8 mouse cellular contexts compared by ENCODE assay signal in the genomic region with DNA sequence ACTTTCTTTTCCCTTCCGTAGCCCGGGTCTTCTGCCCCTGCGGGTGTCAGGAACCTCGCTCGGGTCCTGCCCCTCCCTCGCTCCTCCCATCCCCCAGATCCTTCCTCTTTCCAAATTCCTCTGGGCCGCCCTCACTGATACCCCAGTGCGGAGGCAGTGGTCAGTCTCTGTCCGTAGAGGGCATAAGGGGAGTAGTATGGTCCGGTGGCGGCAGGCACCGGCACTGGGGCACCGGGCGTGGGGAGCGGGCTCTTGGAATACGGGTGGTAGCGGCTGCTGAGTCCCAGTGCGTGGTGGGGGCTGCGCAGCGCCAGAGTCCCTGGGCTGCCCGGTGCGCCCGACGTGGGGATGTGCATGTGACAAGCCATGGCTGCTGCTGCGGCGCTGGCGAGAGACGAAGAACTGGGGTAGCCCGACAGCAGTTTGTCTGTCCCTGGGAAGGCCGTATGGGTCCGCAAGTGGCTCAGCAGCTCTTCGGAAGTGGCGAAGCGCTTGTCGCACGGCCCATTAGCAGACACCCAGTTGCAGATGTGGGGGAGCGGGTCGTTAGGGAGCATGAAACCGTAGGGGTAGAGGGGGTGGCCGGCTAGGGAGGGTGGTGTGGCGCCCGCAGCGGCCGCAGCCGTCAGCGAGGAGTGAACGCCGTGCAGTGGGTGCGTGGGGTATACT. TPM values are rescaled to one million over a fixed set of nuclear protein-coding genes. Genes with fewer than 3 reads are reported as not detected.
DNase-seq lines count a peak whose midpoint lies in the region; ATAC-seq and TF ChIP-seq lines count a peak whose summit lies in the region.

No protein-coding gene starts in this region.

- peak overlapping the region; percentile 88 for H3K27ac ChIP-seq in heart, embryonic 10.5 days
- H3K27ac ChIP-seq in kidney, embryonic 14.5 days (ENCODE audit: low read depth, low read length) = peak overlapping the region; percentile 98
- peak overlapping the region; percentile 98 for H3K27ac ChIP-seq in lung, postnatal 0 days (ENCODE audit: low read length)
- H3K27ac ChIP-seq in stomach, embryonic 14.5 days (ENCODE audit: low read length) = peak overlapping the region; percentile 100

- no peak for TF ChIP-seq EP300 in lung, postnatal 0 days (IDR thresholded peaks at IDR 0.05)

- peaks cover 10% of the 10 kb centered on the region; the same call in 1 of the 2 replicates for H3K36me3 ChIP-seq in heart, embryonic 10.5 days
- H3K36me3 ChIP-seq in kidney, embryonic 14.5 days (ENCODE audit: control insufficient read depth, insufficient read depth, low read length) = peaks cover 28% of the 10 kb centered on the region
- H3K36me3 ChIP-seq in lung, postnatal 0 days (ENCODE audit: insufficient read depth, low read length) = no peaks in the 10 kb centered on the region
- H3K36me3 ChIP-seq in stomach, embryonic 14.5 days (ENCODE audit: control insufficient read depth, insufficient read depth, low read length) = peaks cover 20% of the 10 kb centered on the region

- H3K9me3 ChIP-seq in heart, embryonic 10.5 days = no peaks in the 10 kb centered on the region
- no peaks in the 10 kb centered on the region for H3K9me3 ChIP-seq in kidney, embryonic 14.5 days (ENCODE audit: control insufficient read depth, low read length)
- no peaks in the 10 kb centered on the region for H3K9me3 ChIP-seq in lung, postnatal 0 days (ENCODE audit: low read length)
- H3K9me3 ChIP-seq in stomach, embryonic 14.5 days (ENCODE audit: control insufficient read depth, low read depth, low read length) = no peaks in the 10 kb centered on the region

- TF ChIP-seq CTCF in lung, postnatal 0 days (IDR thresholded peaks at IDR 0.05) = 0 out of 2 replicates have a peak, but pooled peaks have one; percentile 12

- 1% methylated on average over 49 of the region's 49 CpGs for WGBS in heart, embryonic 10.5 days
- WGBS in kidney, embryonic 14.5 days = under 1% methylated on average over 49 of the region's 49 CpGs
- WGBS in lung, postnatal 0 days = 4% methylated on average over 48 of the region's 49 CpGs
- WGBS in stomach, embryonic 14.5 days = 3% methylated on average over 49 of the region's 49 CpGs

- peak overlapping the region; percentile 75 for H3K4me2 ChIP-seq in kidney, embryonic 14.5 days (replicated peaks; ENCODE audit: low read depth, low read length)
- peak overlapping the region; percentile 88 for H3K4me2 ChIP-seq in lung, postnatal 0 days (replicated peaks; ENCODE audit: low read depth, low read length)
- peak overlapping the region; percentile 91 for H3K4me2 ChIP-seq in stomach, embryonic 14.5 days (replicated peaks; ENCODE audit: low read depth, low read length)

- H3K27me3 ChIP-seq in heart, embryonic 10.5 days (ENCODE audit: insufficient read depth, poor library complexity, severe bottlenecking) = peaks cover 53% of the 10 kb centered on the region
- H3K27me3 ChIP-seq in kidney, embryonic 14.5 days (ENCODE audit: control insufficient read depth, insufficient read depth, low read length) = no peaks in the 10 kb centered on the region
- no peaks in the 10 kb centered on the region for H3K27me3 ChIP-seq in lung, postnatal 0 days (replicated peaks; ENCODE audit: insufficient read depth, low read length)
- no peaks in the 10 kb centered on the region for H3K27me3 ChIP-seq in stomach, embryonic 14.5 days (ENCODE audit: control insufficient read depth, insufficient read depth, low read length)

- H3K9ac ChIP-seq in kidney, embryonic 14.5 days (ENCODE audit: low read depth, low read length) = peak overlapping the region; percentile 99
- peak overlapping the region; percentile 91 for H3K9ac ChIP-seq in lung, postnatal 0 days (replicated peaks; ENCODE audit: low read depth)
- peak overlapping the region; percentile 99 for H3K9ac ChIP-seq in stomach, embryonic 14.5 days (replicated peaks; ENCODE audit: low read depth, low read length)

- peaks cover 55% of the 10 kb centered on the region for H3K4me1 ChIP-seq in heart, embryonic 10.5 days
- peaks cover 8% of the 10 kb centered on the region; the same call in 1 of the 2 replicates for H3K4me1 ChIP-seq in kidney, embryonic 14.5 days (ENCODE audit: control insufficient read depth, insufficient read depth, low read length)
- H3K4me1 ChIP-seq in lung, postnatal 0 days (ENCODE audit: insufficient read depth, low read depth, low read length) = peaks cover 9% of the 10 kb centered on the region
- H3K4me1 ChIP-seq in stomach, embryonic 14.5 days (ENCODE audit: control insufficient read depth, insufficient read depth, low read length) = peaks cover 12% of the 10 kb centered on the region; the same call in 1 of the 2 replicates

- H3K4me3 ChIP-seq in heart, embryonic 10.5 days = peak overlapping the region; percentile 77
- H3K4me3 ChIP-seq in kidney, embryonic 14.5 days (ENCODE audit: low read length) = peak overlapping the region; percentile 99
- H3K4me3 ChIP-seq in lung, postnatal 0 days (ENCODE audit: low read depth, low read length) = peak overlapping the region; percentile 89
- peak overlapping the region; percentile 97 for H3K4me3 ChIP-seq in stomach, embryonic 14.5 days (ENCODE audit: low read depth, low read length)

- DNase-seq in cerebellum, adult 11-12 months = peak; percentile 17
- DNase-seq in cerebellum, adult 9-10 months = no peak
- peak; percentile 68 for DNase-seq in embryo, embryonic 10 days (ENCODE audit: low spot score)
- peak; percentile 84 for DNase-seq in heart, embryonic 10.5 days (ENCODE audit: low spot score)
- DNase-seq in lung, postnatal 0 days (ENCODE audit: low spot score) = peak; percentile 68
- no peak for DNase-seq in right cerebral cortex, postnatal 25 days

- ATAC-seq in kidney, embryonic 14.5 days (ENCODE audit: low FRiP score, low TSS enrichment) = no peak
- ATAC-seq in lung, postnatal 0 days = no peak
- ATAC-seq in stomach, embryonic 14.5 days (ENCODE audit: insufficient number of reproducible peaks, insufficient read depth, low FRiP score, low read depth) = no peak

RNA-seq across cellular contexts. Expression of a gene that starts 4.5 kb away (rescaled TPM):
- 3.2 and 13.4 TPM in 2 replicates for polyA plus RNA-seq in heart, embryonic 10.5 days (2016; fragmentation: Nextera tagmentation; extraction: Ambion mirVana)
- polyA plus RNA-seq in kidney, embryonic 14.5 days (2014; fragmentation: Nextera tagmentation; extraction: Ambion mirVana) = 26.7 and 44.3 TPM in 2 replicates
- 16.7 and 18.6 TPM in 2 replicates for polyA plus RNA-seq in lung, postnatal 0 days (2015; fragmentation: Nextera tagmentation; extraction: Ambion mirVana)
- 15.2 and 17.0 TPM in 2 replicates for polyA plus RNA-seq in stomach, embryonic 14.5 days (2014; fragmentation: Nextera tagmentation; extraction: Ambion mirVana)

RNA-seq across cellular contexts. Expression of a gene that starts 34.6 kb away (rescaled TPM):
- 0.60 and 1.1 TPM in 2 replicates for polyA plus RNA-seq in heart, embryonic 10.5 days (2016; fragmentation: Nextera tagmentation; extraction: Ambion mirVana)
- 0.29 and 0.53 TPM in 2 replicates for polyA plus RNA-seq in kidney, embryonic 14.5 days (2014; fragmentation: Nextera tagmentation; extraction: Ambion mirVana)
- polyA plus RNA-seq in lung, postnatal 0 days (2015; fragmentation: Nextera tagmentation; extraction: Ambion mirVana) = 0.86 and 1.6 TPM in 2 replicates
- polyA plus RNA-seq in stomach, embryonic 14.5 days (2014; fragmentation: Nextera tagmentation; extraction: Ambion mirVana) = 0.46 and 1.1 TPM in 2 replicates

Comparison
In these comparisons a context has a peak if more than half of its experiments do, and no peak if none do; other contexts are left out.
1. DNase-seq: peak in cerebellum, adult 11-12 months (single experiment), embryo, embryonic 10 days (single experiment), heart, embryonic 10.5 days (single experiment) and lung, postnatal 0 days (single experiment); none in cerebellum, adult 9-10 months (single experiment) and right cerebral cortex, postnatal 25 days (single experiment).
2. Peak in every context shown above with its lines, with median percentiles within 50 percentile points of each other: H3K27ac ChIP-seq, H3K4me3 ChIP-seq, H3K4me2 ChIP-seq and H3K9ac ChIP-seq.